Mouse (Mus musculus) fibroblast of lung, adult 2 months (primary cell): ENCODE measurements around the gene Tnrc18.

Experiments
- DNase-seq: peaks from one replicate; pipeline ENCODE4 v3.0.0-alpha.2; 2011; ENCODE audit warnings: low read depth

The Tnrc18 gene

DNA sequence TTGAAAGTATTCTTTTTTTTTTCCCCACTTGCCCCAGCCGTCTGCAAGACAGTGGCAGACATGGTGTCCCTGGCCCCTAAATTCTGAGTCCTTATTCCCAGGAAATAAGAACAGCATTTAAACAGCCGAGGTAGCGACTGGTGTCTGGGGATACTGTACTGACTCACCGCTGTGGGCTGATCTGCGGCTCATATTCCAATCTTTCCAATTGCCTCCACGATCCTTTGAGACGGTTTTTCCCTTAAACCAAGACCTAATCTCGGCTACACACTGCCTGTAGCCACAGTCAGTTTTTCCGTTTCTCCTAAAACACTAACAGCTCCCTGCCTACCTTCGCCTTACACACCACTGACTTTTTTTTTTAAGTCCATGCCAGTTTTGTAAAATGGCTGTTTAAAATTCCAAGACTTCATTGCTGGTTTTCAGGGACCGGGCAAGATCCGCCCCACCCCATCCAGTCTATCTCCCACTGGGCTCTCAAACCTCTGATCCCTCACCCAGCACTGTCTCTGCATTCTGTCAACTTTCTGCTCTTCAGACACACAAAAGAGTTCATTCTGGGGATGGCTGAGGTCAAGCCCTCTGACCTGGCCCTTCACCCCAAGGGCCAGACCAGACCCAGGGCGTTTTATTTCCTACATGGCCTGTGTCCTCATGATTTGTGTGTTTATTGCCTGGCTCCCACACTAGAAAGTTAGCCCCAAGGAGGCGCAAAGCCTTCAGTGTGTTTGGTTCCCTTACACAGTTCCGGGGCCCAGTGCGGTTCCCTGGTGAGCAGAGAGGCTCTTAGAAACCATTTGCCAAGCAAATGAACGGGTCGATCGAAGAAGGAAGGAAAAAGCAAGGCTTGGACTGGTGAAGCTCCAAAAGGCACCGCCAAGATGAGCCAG is 6.5 kb downstream of the Tnrc18 start:
- no peak for DNase-seq

DNA sequence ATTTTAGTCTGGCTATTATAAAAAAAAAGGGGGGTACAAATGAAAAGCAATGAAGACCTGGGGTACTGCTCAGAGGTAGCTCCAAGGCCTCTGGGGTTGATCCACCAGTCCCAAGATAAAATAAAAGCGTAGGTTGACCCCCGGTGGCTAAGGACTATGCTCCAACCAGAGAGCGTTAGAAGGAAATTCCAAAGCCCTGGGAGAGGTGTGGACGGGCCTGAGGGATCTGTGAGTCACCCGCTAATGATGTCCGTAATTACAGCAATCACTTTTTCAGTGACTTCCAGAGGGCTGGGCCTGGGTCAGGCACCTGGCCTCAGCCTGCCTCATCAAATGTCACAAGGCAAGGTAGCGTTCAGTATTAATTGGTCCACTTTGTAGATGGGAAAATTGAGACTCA is 9.8 kb downstream of the Tnrc18 start:
- no peak for DNase-seq

DNA sequence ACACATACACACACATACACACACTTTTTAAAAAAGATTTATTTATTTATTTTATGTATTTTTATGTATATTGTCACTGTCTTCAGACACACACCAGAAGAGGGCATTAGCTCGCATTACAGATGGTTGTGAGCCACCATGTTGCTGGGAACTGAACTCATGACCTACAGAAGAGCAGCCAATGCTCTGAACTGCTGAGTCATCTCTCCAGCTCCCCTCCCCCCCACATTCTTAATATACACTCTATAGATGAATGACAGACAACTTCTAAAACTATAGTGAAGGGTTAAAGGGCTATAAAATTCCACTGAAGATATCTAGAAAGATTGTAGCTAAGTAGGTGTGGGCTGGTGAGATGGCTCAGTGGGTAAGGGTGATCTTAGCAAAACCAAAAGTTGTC is 13.7 kb downstream of the Tnrc18 start:
- DNase-seq = no peak

DNA sequence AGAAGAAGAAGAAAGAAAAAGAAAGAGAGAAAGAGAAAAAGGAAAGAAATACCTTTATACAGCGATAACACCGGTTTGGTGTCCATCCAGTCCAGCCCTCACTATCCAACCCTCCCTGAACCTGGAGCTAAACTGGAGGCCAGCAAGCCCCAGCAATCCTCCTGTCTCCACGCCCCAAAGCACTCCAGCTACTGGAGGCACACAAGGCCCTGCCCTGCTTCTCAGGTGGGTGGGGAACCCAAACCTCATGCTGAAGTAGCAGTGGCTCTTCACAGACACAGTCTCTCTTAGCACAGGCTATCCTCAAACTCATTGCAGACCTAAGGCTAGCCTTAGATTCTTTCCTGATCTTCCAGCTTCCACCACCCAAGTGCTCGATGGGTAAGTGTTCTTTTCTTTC is 14.6 kb downstream of the Tnrc18 start:
- no peak for DNase-seq

DNA sequence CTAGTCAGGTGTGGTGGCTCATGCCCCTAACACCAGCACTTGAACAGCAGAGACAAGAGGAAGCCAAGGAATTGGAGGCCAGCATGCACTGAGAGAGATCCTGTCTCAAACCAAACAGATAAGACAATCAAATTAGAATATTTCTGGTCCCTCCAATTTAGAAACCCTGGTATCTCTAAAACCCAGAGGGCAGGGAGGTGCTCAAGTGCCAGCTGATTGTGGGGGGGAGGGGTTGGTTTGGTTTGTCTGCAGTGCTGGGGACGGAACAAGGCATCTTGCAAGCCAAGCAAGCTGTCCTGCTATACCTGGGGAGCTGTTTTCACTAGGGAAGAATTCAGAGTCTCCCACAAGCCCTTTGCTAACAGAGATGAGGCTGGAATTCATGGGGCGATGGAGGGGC is 15.5 kb downstream of the Tnrc18 start:
- DNase-seq = no peak

DNA sequence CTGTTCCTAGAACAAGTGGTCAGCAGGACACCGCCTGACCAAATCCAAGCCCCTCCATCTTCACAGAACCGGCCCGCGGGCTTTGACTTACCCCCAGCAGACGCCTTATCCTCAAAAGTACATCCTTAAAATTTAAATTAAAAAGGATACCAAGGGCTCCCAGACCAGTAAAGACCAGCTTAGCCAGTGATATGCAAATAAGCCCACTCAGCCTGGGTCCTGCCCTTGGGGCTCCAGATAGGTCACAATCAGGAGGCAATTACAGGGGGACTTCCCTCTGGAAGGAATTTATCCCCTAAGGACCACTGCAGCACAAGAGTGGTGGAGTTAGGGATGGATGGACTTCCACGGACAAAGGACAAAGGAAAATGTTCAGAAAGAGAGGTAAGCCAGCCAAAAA is 16.8 kb downstream of the Tnrc18 start:
- DNase-seq = no peak

DNA sequence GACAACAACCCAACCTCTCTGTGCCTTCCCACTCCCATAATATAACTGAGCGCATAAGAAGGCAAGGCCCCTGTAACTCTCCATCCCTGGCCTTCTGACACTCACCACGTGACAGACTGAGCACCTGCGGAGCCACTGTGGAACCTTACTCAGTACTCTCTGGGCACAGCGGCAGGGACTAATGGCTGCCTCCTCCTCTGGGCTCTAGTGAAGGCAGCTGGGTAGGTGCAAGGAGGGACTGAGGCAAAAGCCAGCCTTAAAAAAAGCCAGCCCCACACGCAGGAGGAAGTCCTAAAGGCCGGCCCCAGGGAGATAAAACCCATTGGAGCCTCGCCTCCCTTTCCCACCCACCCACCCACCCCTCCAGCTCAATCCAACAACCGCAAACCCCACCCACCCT is 17.3 kb downstream of the Tnrc18 start:
- no peak for DNase-seq

DNA sequence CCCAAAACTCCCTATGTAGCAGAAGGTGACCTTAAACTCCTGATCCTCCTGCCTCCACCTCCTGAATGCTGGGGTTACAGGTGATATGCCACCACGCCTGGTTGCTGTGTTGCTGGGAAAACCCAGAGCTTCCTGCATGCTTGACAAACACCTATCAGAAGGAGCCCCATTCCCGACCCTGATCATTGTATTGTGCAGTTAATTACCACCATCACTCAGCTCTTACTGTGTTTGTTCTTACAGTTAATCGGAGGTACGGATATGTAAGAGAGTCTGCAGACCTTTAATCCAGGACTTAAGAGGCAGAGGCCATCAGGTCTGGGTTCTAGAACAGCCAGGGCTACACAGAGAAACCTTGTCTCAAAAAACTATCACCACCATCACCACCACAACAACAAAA is 18.2 kb downstream of the Tnrc18 start:
- DNase-seq = no peak

DNA sequence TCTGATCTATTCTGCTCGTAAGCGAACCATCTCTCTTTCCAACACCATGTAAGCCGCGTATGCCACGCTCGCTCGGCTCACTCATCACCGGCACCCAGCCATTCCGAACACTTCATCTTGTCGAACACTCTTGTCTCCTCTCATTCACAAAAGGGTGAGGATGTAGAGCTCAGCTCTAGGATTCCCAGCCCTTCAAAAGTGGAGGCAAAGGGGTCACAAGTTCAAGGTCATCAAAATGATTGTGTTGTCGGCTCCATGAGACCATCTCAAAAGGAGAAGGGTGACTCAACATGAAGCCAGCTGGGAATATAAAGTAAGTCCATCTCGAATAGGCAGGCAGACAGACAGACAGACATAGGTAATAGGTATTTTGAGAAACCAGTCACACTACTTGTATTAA is 19.3 kb downstream of the Tnrc18 start:
- DNase-seq = no peak

DNA sequence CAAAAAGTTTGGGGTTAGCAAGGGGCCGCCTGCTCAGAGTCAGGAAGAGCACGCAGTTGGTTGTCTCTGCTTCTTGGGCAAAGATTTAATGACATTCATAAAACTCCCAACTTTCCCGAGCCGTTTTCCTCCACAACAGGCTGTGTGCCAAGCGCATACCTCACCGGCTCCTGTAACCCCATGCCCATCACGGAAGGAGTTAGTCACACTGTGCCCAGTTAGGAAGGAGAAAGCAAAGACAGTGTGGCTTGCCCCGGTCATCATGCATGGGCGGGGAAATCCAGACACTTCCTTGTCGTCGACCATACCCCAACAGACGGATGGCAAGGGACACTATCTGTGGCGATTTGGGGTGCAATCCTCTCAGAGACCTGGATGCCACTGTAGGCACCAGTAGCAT is 19.8 kb downstream of the Tnrc18 start:
- peak; percentile 61 for DNase-seq

DNA sequence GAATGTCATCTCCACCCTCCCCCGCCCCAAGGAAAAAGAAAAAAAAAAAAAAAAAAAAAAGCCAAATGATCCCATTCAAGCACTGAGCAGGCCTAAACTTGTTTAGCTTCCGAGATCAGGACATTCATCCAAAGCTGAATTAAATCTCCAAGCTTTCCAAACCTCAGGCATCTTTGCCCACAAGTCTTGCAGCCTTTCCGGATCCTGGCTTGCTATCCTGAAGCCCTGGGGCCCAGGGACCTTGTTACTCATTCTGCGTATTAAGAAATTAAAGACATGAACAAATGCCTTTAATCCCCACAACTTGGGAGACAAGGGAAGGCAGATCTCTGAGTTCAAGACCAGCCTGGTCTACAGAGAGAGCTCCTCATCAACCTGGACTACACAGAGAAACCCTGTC is 20.5 kb downstream of the Tnrc18 start:
- DNase-seq = peak; percentile 39

DNA sequence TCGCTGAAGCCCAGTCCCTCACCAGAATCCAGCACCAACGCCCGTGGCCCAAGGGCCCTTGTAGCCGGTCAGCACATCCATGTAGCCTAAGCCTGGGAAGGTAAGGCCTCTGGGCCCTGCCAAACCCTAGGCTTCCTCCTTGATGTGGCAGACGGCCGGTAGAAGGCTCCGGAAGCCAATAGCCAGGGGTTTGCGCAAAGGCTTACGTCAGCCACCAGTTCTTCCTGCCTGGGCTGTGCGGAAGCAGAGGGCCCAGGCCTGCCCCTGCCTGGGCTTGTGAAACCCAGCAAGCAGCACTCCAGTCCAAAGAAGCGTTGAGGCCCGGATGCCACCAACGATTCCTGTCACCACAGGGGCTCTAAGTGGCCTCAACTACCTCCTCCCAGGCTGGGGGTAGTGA is 22.9 kb downstream of the Tnrc18 start:
- no peak for DNase-seq

DNA sequence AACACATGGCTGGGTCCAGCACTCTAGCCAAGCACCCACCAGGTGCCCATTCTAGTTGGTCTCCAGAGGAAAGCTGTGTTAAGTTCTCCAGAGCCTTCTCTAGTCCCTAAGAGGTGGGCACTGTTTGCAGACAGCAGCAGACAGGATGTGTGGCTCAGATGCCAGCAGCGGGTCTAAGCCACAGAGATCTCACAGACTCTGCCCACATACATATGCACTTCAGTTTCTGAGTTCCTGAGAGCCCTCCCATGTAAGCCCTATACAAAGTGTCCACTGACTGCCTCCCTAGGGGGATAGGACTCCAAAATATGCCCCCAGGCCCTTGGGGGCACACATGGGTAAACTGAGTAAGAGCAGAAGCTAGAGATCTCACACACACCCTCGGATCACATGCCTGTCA is 23.3 kb downstream of the Tnrc18 start:
- no peak for DNase-seq

DNA sequence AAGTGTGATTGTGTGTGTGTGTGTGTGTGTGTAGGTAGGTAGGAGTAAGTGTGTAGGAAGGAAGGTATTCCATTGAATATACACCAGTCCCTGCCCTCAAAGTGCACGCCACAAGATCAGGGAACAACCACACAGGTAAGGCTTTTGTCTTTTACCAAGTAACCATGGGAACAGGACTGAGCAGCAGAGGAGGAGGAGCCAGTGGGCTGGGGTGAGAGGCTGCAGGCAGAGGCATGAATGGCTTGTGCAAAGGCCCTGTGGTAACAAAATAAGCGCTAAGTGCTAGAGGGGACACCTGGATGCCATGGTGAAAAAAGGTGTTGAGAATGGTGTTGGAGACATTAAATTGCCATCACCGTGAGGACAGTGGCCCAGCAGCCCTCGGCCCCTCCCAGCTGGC is 24.9 kb downstream of the Tnrc18 start:
- no peak for DNase-seq

DNA sequence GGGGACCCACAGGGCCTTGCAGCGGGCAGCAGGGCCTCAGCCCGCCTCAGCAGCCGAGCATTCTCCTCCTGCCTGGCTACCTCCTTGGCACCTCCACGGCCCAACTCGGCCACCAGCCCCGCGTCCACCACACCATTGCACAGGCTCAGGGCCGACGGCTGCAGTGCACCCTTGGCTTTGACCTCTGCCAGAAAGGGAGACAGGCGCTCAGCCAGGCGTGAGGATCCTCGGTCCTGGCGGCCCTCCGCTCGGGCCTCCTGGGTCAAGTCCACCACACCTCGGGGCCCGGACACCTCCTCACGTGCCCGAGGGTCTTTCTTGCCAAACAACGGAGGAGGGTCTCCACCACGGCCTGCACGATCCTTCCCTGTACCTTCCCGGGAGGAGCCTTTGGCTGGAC is 29.2 kb downstream of the Tnrc18 start:
- DNase-seq = no peak

DNA sequence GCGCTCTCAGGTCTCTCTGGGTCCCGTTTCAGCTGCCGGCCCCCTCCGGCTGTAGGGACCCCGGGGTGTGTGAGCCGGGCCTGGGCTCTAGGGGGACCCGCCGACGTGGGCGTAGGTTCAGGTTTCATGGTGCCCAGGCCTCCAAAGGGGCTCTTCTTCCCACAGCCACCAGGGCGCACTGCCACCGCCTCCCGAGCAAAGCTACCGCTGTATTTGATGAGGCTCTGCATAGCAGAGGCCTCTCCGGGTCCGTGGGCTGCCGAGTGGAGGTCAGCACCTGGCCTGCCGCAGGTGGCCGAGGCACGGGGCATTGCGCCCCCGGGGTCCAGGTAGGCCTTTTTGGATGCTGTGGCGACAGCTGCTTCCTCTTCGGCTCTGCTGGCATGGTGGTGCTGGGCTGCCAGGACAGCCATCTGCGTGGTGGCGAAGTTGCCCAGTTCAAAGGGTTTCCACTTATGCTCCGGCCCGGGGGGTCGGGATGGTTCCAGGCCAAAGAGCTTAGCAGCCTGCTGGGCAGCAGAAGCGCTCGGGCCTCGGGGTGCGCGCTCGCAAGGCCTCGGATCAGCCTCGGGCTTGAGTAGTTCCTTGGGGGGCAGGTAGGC is 30.1 kb downstream of the Tnrc18 start:
- no peak for DNase-seq

DNA sequence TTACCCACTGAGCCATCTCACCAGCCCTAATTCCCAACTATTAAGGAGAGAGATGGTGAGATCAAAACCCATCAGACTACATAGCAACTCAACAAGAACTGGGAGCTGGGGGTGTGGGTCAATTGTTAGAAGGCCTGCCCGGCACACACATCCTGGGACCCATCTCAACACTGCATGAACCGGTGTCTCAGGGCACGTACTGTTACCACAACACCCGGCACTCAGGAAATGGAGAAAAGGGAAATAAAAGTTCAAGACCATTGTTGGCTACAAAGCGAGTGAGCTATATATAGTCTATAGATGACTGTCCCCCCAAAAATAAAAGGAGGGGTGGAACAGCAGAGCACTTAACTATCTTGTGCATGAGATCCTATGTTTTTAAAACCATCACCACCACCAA is 30.8 kb downstream of the Tnrc18 start:
- DNase-seq = no peak

DNA sequence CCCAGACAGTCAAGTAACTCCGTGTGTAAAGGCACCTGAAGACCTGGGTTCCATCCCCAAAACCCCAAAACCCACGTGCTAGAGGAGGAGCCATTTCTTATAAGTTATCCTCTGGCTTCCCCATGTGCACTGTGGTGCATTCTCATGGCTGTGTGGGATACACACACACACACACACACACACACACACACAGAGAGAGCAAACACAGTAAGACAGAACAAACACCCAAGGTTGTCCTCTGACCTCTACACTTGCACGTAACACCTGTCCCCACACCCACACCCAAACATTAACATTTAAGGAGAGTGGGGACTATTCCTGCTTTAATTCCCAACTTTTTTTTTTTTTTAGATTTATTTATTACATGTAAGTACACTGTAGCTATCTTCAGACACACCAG is 31.2 kb downstream of the Tnrc18 start:
- DNase-seq = no peak

DNA sequence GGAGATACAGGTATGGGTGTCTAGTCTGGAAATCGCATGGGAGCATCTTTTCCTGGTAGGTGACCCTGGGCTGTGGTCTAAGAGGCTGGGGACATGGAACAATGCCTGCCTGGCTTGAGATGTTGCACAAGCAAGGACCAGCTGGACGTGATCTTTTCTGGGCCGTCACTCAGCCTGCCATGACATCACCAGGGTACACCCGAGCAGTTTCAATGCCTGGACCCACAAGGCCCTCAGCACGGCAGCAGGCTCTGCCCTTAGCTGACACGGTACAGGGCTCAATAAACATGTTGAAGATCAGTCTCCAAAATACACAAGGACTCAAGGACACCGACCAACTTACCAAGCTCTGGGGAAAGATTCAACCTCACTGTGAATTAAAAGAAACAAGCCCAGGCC is 34.3 kb downstream of the Tnrc18 start:
- no peak for DNase-seq

DNA sequence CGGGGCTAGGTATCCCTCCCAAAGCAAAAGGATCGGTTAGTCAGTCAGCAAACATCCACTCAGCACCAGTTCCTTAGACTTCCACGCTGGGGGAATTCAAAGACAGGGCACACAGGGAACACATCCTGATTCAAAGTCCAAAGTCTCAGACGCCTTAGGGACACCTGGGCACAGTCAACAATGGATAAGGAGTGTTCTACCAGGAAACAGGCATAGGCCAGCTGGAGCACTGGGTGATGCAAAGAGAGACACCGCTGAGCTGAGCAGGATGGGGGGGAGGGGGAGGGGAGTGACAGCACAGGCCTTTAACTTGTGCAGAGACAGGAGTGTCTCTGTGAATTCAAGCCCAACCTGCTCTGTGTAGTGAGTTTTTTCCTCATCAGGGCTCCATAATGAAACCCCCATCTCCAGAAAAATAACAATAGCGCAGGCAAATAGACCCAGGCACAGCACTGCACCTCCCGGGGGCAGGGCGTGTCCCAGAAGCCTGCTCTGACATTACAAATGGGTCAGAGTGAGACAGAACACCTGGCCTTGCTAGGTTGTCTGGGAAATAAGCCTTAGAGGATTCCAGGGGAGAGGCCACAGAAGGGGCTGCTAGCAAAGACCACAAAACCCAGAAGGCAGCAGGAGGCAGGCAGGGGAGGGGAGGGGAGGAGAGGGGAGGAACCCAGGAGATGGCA is 34.9 kb downstream of the Tnrc18 start:
- DNase-seq = no peak

DNA sequence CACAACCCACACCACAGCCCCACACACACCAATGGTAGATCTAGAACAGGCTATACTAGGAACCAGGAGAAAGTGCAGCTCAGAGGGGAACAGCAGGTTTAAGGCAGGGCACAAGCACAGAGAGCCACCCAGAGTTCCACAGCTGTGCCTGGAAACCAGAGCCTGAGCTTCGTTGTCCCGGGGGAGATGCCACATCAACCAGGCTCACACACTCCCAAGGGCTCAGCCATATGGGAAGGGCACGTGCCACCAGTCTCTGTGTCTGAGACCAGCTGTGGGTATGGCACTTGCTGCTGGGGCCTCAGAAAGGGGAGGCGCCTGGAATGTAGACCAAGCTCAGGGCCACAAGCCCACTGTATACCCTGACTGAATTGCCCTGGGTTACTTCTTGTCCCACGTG is 36.9 kb downstream of the Tnrc18 start:
- DNase-seq = no peak

DNA sequence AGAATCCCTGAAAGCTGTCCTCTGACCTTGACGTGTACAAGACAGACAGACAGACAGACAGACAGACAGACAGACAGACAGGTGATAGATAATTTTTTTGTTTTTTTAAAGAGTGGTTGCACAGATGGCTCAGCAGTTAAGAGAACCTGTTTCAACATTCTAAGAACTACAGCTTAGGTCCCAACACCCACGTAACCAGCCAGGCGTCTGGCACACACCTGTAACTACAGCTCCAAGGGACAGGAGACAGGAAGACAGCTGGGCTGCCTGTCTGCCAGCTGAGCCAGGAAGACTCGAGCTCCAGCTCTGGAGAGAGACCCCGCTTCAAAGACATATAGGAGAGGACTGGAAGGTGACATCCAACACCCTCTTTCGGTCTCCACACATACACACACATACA is 38.6 kb downstream of the Tnrc18 start:
- DNase-seq = no peak

DNA sequence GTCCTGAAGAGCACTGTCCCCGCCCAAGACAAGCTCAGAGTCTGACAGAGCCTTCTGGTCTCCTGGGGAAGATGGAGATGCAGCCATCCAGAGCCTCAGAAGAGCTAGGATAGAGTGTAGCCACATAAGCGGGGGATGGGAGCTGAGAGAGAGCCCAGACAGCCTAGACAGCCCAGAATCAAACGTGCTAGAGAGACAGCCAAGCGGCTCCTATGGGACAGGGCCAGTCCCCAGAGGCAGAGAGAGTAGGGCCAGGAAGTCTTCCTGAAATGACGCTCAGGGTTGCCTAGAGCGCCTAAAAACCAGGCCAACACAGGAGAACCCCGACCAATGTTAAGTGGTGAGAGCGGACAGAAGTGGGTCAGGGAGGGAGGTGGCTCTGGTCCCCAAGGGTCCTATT is 39.3 kb downstream of the Tnrc18 start:
- DNase-seq = no peak
